Mouse (Mus musculus): ENCODE data around the gene Nckap5.

DNA sequence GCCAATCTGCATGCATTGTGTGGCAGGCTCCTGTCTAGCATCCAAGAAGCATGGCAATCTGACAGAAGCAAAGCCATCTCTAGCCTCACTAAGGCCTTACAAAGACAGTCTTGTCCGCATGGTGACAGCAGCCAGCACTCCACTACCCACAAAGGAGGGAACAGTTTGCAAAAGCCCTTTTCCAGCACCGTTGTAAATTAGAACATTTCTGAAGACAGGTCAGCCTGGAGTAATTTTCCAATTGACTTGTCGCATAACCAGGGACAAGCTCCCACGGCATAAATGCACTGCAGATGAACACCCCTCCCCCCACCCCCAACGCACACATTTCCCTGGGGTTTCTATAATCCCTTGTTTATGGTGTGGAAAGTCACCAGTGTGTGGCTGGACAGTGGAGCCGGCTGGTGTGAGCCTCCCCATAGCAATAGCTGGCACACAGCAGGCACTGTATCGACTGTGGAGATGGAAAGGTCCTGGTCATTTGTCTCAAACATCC is 35.0 kb upstream of the Nckap5 start:
- TF ChIP-seq CTCF (IDR thresholded peaks at IDR 0.05; ENCODE audit: low read depth) (no peak), EP300 (IDR thresholded peaks at IDR 0.05; ENCODE audit: low read depth) (no peak)

All from liver, embryonic 14.5 days (tissue).